Mouse (Mus musculus) liver, postnatal 0 days (tissue): Measurements from ENCODE around the gene Hoxc12. TPM values are rescaled to one million over a fixed set of nuclear protein-coding genes. Genes with fewer than 3 reads are reported as not detected.

Experiments used
- ATAC-seq: fragments of 200-750 bp; cut with Nextera tagmentation; 2 replicates; pipeline ENCODE4 v1.8.0; 2017; ENCODE audit warnings: mild to moderate bottlenecking, moderate library complexity
- DNase-seq: peaks from one replicate; pipeline ENCODE4 v3.0.0-alpha.2; 2016
- H3K27ac ChIP-seq: fragments of 300-500 bp; sonication (generic); 2 replicates; pipeline ENCODE4 v1.5.1; 2014; ENCODE audit warnings: antibody characterized with exemption, moderate library complexity, mild to moderate bottlenecking, low read depth
- H3K27me3 ChIP-seq: fragments of 300-500 bp; sonication (generic); 2 replicates; pipeline ENCODE4 v1.6.1; 2014; ENCODE audit warnings: low read length, control low read depth, mixed read lengths; ENCODE audit not compliant: insufficient read depth
- H3K36me3 ChIP-seq: fragments of 300-500 bp; sonication (generic); replicated peaks from 2 replicates; pipeline ENCODE4 v1.6.1; 2014; ENCODE audit warnings: mild to moderate bottlenecking, control low read depth, low read length, moderate library complexity, mixed read lengths; ENCODE audit not compliant: insufficient read depth
- H3K4me1 ChIP-seq: fragments of 300-500 bp; sonication (generic); 2 replicates; pipeline ENCODE4 v1.6.1; 2014; ENCODE audit warnings: antibody characterized with exemption, mild to moderate bottlenecking, control low read depth; ENCODE audit not compliant: insufficient read depth
- H3K4me2 ChIP-seq: fragments of 300-500 bp; sonication (generic); 2 replicates; pipeline ENCODE4 v1.6.1; 2014; ENCODE audit warnings: low read depth, mild to moderate bottlenecking, low read length, moderate library complexity, mixed read lengths
- H3K4me3 ChIP-seq: fragments of 300-500 bp; sonication (generic); 2 replicates; pipeline ENCODE4 v1.5.1; 2014; ENCODE audit warnings: low read depth, low read length
- H3K9ac ChIP-seq: fragments of 300-500 bp; sonication (generic); replicated peaks from 2 replicates; pipeline ENCODE4 v1.6.1; 2014; ENCODE audit warnings: mild to moderate bottlenecking, moderate library complexity
- H3K9me3 ChIP-seq: fragments of 300-500 bp; sonication (generic); 2 replicates; pipeline ENCODE4 v1.6.1; 2016; ENCODE audit warnings: mild to moderate bottlenecking, control low read depth, low read length, mixed read lengths
- CTCF ChIP-seq: sonication (generic); IDR thresholded peaks from 2 replicates; pipeline ENCODE4 v1.5.1; 2016; ENCODE audit warnings: antibody characterized with exemption, low read depth
- EP300 ChIP-seq: IDR thresholded peaks from 2 replicates; pipeline ENCODE4 v1.6.1; 2016; ENCODE audit warnings: antibody characterized with exemption, low read depth, mild to moderate bottlenecking
- WGBS: fragments of 180-500 bp; shearing (Covaris S2); extraction: QIAGEN DNeasy Blood & Tissue Kit; methylation state at CpG from one replicate; pipeline ENCODE4 v1.1.7; 2014; ENCODE audit not compliant: insufficient replicate concordance; 5-methylcytosine and 5-hydroxymethylcytosine counted together
- polyA plus RNA-seq: library from polyadenylated mRNA; unstranded; fragments of >200 nt; fragmentation: Nextera tagmentation; extraction: Ambion mirVana; gene quantifications from 2 replicates; pipeline ENCODE4 v1.2.1, GENCODE M21; 2015

Hoxc12 gene
- polyA plus RNA-seq, 1 experiment from 2014 or later, result not detected

DNA sequence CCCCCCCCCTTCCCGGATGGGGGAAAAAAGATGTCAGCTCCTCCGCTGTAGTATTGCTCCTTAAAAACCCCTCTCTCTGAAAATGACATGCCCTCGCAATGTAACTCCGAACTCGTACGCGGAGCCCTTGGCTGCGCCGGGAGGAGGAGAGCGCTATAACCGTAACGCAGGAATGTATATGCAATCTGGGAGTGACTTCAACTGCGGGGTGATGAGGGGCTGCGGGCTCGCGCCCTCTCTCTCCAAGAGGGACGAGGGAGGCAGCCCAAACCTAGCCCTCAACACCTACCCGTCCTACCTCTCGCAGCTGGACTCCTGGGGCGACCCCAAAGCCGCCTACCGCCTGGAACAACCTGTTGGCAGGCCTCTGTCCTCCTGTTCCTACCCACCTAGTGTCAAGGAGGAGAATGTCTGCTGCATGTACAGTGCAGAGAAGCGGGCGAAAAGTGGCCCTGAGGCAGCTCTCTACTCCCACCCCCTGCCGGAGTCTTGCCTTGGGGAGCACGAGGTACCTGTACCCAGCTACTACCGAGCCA lies 30.3 kb downstream of the Hoxc12 start, which contains the start of gene Hoxc10:
TSS of gene Hoxc10 (plus strand) at position 21 of the 536 bp plus-strand sequence.
- ATAC-seq, result no peak
- no peak for DNase-seq

DNA sequence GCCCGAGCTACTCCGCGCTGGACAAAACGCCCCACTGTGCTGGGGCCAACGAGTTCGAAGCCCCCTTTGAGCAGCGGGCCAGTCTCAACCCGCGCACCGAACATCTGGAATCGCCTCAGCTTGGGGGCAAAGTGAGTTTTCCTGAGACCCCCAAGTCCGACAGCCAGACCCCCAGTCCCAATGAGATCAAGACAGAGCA lies 30.7 kb downstream of the Hoxc12 start, which contains the start of gene Hoxc5:
TSS of gene Hoxc5 (plus strand) at position 132 of the 199 bp plus-strand sequence.
- no peak within 1 kb of the TSS for H3K27ac ChIP-seq
- 2% methylated on average over 12 of the region's 12 CpGs for WGBS
- TF ChIP-seq EP300 (no peak), CTCF (no peak)
- no peaks in the 10 kb centered on the region for H3K36me3 ChIP-seq
- no peak within 1 kb of the TSS for H3K4me2 ChIP-seq
- peaks cover 100% of the 10 kb centered on the region for H3K27me3 ChIP-seq
- no peak within 1 kb of the TSS for H3K9ac ChIP-seq
- no peaks in the 10 kb centered on the region for H3K4me1 ChIP-seq
- H3K9me3 ChIP-seq, result no peaks in the 10 kb centered on the region
- ATAC-seq (no peak), DNase-seq (no peak)
- H3K4me3 ChIP-seq, result no peak within 1 kb of the TSS

More for the DNA sequence above, 30.3 kb downstream of the Hoxc12 start, which contains the start of gene Hoxc10:
- no peaks in the 10 kb centered on the region for H3K36me3 ChIP-seq
- H3K27me3 ChIP-seq, result peaks cover 98% of the 10 kb centered on the region
- H3K9ac ChIP-seq, result no peak within 1 kb of the TSS
- H3K4me1 ChIP-seq, result no peaks in the 10 kb centered on the region
- TF ChIP-seq CTCF, result no peak
- TF ChIP-seq EP300, result no peak
- no peak within 1 kb of the TSS for H3K27ac ChIP-seq
- no peaks in the 10 kb centered on the region for H3K9me3 ChIP-seq
- H3K4me3 ChIP-seq, result no peak within 1 kb of the TSS
- H3K4me2 ChIP-seq, result no peak within 1 kb of the TSS
- 2% methylated on average over 27 of the region's 27 CpGs for WGBS

DNA sequence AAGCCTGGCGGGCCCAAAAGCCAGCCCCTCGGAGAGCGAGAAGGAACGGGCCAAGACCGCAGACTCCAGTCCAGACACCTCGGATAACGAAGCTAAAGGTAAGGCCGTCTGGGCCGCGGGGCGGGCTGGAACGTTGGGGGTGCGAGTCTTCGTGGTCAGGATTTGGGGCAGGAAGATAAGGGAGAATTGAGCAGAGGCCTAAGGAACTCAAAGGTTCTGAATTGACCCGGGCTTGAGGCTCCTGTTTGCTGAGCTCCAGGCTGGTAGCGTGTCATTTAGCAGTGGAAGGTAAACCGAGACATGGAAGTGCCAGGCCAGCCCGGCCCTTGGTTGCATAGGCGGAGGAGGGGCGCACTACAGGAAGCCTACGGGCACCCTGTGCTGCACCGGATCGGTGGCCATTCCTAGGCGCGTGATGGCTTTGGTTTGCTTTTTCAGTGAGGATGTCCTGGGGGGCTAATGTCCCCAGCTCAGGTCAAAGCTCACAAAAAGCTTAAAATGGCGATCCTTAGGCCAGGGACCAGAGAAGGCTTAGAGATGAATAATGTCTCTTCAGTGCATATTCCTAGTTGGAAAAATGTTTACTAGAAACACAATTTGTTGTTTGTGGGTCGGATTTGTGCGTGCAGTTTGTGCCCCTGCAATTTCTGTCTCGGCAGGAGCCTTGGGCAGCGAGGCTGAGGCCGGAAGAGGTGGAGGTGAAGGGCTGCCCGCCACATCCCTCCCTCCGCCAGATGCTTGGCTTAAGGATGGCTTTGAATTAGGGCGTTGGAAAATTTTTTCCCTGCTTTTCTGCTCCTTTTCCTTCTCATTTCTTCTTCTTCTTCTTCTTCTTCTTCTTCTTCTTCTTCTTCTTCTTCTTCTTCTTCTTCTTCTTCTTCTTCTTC lies 31.2 kb downstream of the Hoxc12 start:
- 4% methylated on average over 34 of the region's 34 CpGs for WGBS
- no peaks in the 10 kb centered on the region for H3K4me1 ChIP-seq
- H3K4me2 ChIP-seq, result no peak overlapping the region
- H3K27me3 ChIP-seq, result peaks cover 100% of the 10 kb centered on the region
- H3K27ac ChIP-seq, result no peak overlapping the region
- ATAC-seq, result no peak
- no peaks in the 10 kb centered on the region for H3K9me3 ChIP-seq
- TF ChIP-seq CTCF (no peak), EP300 (no peak)
- H3K9ac ChIP-seq, result no peak overlapping the region
- H3K4me3 ChIP-seq, result no peak overlapping the region
- H3K36me3 ChIP-seq, result no peaks in the 10 kb centered on the region
- DNase-seq, result no peak

DNA sequence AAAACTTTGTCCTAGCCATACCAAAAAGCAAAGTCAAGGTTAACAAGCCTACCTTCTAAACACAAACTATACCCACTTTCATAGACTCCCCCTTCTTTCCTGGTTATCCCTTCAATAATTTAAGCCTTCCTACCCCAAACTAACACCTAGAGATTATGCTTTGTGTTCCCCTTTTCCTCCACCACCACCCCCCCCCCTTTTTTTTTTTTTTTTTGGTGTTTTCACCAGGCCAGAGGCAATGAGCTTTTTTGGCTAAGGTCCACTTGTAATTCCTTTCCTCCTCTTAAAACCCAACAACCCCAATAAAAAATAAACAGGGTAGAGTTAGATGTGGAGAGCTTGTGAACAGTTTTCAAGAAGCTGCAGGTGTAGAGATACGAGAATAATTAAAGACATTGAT lies 32.7 kb downstream of the Hoxc12 start:
- Histone ChIP-seq H3K4me1 (no peaks in the 10 kb centered on the region), H3K4me2 (no peak overlapping the region), H3K27me3 (peaks cover 100% of the 10 kb centered on the region), H3K27ac (no peak overlapping the region), H3K9ac (no peak overlapping the region), H3K9me3 (no peaks in the 10 kb centered on the region), H3K4me3 (no peak overlapping the region), H3K36me3 (no peaks in the 10 kb centered on the region)
- ATAC-seq (no peak), DNase-seq (no peak)
- 45% methylated on average over 1 of the region's 1 CpGs for WGBS
- TF ChIP-seq CTCF (no peak), EP300 (no peak)

DNA sequence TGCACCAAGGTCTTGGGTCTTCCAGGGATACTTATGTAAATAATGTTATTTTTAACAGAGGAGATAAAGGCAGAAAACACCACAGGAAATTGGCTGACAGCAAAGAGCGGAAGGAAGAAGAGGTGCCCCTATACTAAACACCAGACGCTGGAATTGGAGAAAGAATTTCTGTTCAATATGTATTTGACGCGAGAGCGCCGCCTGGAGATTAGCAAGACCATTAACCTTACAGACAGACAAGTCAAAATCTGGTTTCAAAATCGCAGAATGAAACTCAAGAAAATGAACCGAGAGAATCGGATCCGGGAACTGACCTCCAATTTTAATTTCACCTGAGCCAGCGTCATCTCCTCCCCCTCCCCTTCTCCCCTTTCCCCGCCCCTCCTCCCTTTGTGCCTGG lies 34.2 kb downstream of the Hoxc12 start:
- Histone ChIP-seq H3K36me3 (no peaks in the 10 kb centered on the region), H3K4me3 (no peak overlapping the region), H3K9ac (no peak overlapping the region), H3K27me3 (peaks cover 98% of the 10 kb centered on the region), H3K4me2 (no peak overlapping the region), H3K9me3 (no peaks in the 10 kb centered on the region), H3K4me1 (no peaks in the 10 kb centered on the region), H3K27ac (no peak overlapping the region)
- ATAC-seq, result no peak
- TF ChIP-seq CTCF (peak; percentile 16; the same call in 1 of the 2 replicates), EP300 (no peak)
- WGBS, result 2% methylated on average over 12 of the region's 12 CpGs
- no peak for DNase-seq

DNA sequence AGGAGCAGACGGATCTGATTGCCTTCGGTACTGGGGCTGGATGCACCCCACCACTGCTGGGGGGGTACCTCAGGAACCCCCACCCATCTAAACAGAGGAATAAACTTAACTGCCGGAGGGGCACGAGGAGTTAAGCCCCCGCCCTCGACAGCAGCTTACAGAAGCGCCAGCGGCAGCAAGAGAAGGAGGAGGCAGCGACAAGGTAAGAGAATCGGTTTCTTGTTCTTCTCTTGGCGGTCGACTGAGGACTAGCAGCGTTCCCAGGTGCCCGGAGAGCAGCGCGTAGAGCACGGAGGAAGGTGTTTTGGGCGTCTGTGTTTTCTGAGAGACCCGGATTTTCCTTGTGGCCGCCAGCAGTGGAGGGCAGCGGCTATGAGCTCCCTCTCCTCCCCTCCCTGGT lies 35.7 kb downstream of the Hoxc12 start:
- 2% methylated on average over 21 of the region's 21 CpGs for WGBS
- peaks cover 98% of the 10 kb centered on the region for H3K27me3 ChIP-seq
- no peak overlapping the region for H3K4me2 ChIP-seq
- H3K27ac ChIP-seq, result no peak overlapping the region
- H3K9me3 ChIP-seq, result no peaks in the 10 kb centered on the region
- TF ChIP-seq CTCF (no peak), EP300 (no peak)
- ATAC-seq, result no peak
- H3K9ac ChIP-seq, result no peak overlapping the region
- no peak for DNase-seq
- no peak overlapping the region for H3K4me3 ChIP-seq
- H3K4me1 ChIP-seq, result peaks cover 5% of the 10 kb centered on the region
- H3K36me3 ChIP-seq, result no peaks in the 10 kb centered on the region
